Mouse (Mus musculus) CD4-positive, CD25-positive, alpha-beta regulatory T cell, adult 4 months (primary cell): ENCODE measurements at regions not wholly inside any gene's neighbourhood (a gene's known extent, or its start where the extent isn't known, plus 50 kb on each side); places are given as distances from the start of the nearest gene placed in this dataset.
"Not testable (repeated sequence)": the region's sequence is repeated elsewhere in the genome, so short reads cannot be mapped to it uniquely, and the experiment has no call there.

Experiments
- ATAC-seq: one replicate; pipeline ENCODE4 v1.8.0; 2017

- no peak for ATAC-seq
These were observed 96.7 kb downstream of the Cd24a start for GRCm38 (mm10) chr10:43674749-43675148.

- ATAC-seq = not testable (repeated sequence)
These were observed 97.4 kb downstream of the Cd24a start for GRCm38 (mm10) chr10:43675495-43675894.

GRCm38 (mm10) chr10:43676289-43676688, 98.2 kb downstream of the Cd24a start:
- ATAC-seq = no peak

- no peak for ATAC-seq
These were observed 106.4 kb downstream of the Cd24a start for GRCm38 (mm10) chr10:43684247-43685033.

GRCm38 (mm10) chr10:43689161-43689913, 111.3 kb downstream of the Cd24a start:
- ATAC-seq = no peak

GRCm38 (mm10) chr10:43689914-43690316, 111.8 kb downstream of the Cd24a start:
- ATAC-seq = no peak

GRCm38 (mm10) chr10:43693974-43694373, 115.9 kb downstream of the Cd24a start:
- ATAC-seq = no peak

GRCm38 (mm10) chr10:43694508-43694907, 116.4 kb downstream of the Cd24a start:
- no peak for ATAC-seq

GRCm38 (mm10) chr10:43695470-43695869, 117.4 kb downstream of the Cd24a start:
- ATAC-seq = no peak

GRCm38 (mm10) chr10:43697917-43698316, 119.8 kb downstream of the Cd24a start:
- ATAC-seq = no peak

GRCm38 (mm10) chr10:43700371-43701289, 122.5 kb downstream of the Cd24a start:
- ATAC-seq = no peak

GRCm38 (mm10) chr10:43702895-43703294, 124.8 kb downstream of the Cd24a start:
- ATAC-seq = no peak

- peak; percentile 74 for ATAC-seq
These were observed 128.2 kb downstream of the Cd24a start for GRCm38 (mm10) chr10:43706001-43706988.

GRCm38 (mm10) chr10:43707011-43707410, 128.9 kb downstream of the Cd24a start:
- no peak for ATAC-seq

- no peak for ATAC-seq
These were observed 129.8 kb downstream of the Cd24a start for GRCm38 (mm10) chr10:43707821-43708373.

- no peak for ATAC-seq
These were observed 131.4 kb downstream of the Cd24a start for GRCm38 (mm10) chr10:43709278-43710033.

- ATAC-seq = no peak
These were observed 132.3 kb downstream of the Cd24a start for GRCm38 (mm10) chr10:43710186-43710885.

- ATAC-seq = no peak
These were observed 132.8 kb downstream of the Cd24a start for GRCm38 (mm10) chr10:43710886-43711256.

- no peak for ATAC-seq
These were observed 134.6 kb downstream of the Cd24a start for GRCm38 (mm10) chr10:43712657-43713056.

- ATAC-seq = no peak
These were observed 140.7 kb downstream of the Cd24a start for GRCm38 (mm10) chr10:43718768-43719167.
